Mouse (Mus musculus): ENCODE data around the gene Hist1h2ad. TPM values are rescaled to one million over a fixed set of nuclear protein-coding genes. Genes with fewer than 3 reads are reported as not detected.
"Not testable (repeated sequence)": the region's sequence is repeated elsewhere in the genome, so short reads cannot be mapped to it uniquely, and the experiment has no call there.

Gene Hist1h2ad
- polyA plus RNA-seq, 2 experiments, result 4.7 to 10.4 TPM

GRCm38 (mm10) chr13:23621532-23622174 lies 47.5 kb downstream of the Hist1h2ad start:
- Histone ChIP-seq H3K27ac (peak overlapping the region; percentile 99), H3K36me3 (replicated peaks; ENCODE audit: control insufficient read depth, insufficient read depth, low read depth) (no peaks in the 10 kb centered on the region), H3K4me3 (ENCODE audit: insufficient read depth in 1 of 2, low read depth in 2 of 2, low read length in 2 of 2) (peak overlapping the region; percentile 71 to 90), H3K27me3 (ENCODE audit: control insufficient read depth, insufficient read depth, low read length) (peaks cover 6% of the 10 kb centered on the region), H3K4me2 (ENCODE audit: low read depth) (peak overlapping the region; percentile 95), H3K9ac (replicated peaks) (peak overlapping the region; percentile 98), H3K9me3 (ENCODE audit: control insufficient read depth, low read length) (no peaks in the 10 kb centered on the region), H3K4me1 (replicated peaks; ENCODE audit: control insufficient read depth in 2 of 2, insufficient read depth in 2 of 2, low read length in 1 of 2) (peaks cover 12 to 16% of the 10 kb centered on the region in 2 experiments)
- WGBS (ENCODE audit: insufficient replicate concordance), result under 1% methylated on average over 18 of the region's 18 CpGs
- ATAC-seq (ENCODE audit: insufficient read depth), result peak; percentile 79
- DNase-seq (ENCODE audit: low read depth in 3 of 3, low spot score in 3 of 3), result peak; percentile 83 to 92 (median 85)
- TF ChIP-seq EP300 (IDR thresholded peaks at IDR 0.05; ENCODE audit: low read depth), result peak; percentile 38
- TF ChIP-seq CTCF (IDR thresholded peaks at IDR 0.05; ENCODE audit: low read depth), result no peak

GRCm38 (mm10) chr13:23622175-23622671 lies 48.0 kb downstream of the Hist1h2ad start, which contains the start of gene Hist1h1e:
Gene Hist1h1e, minus strand, starts transcription at chr13:23622558.
- DNase-seq (ENCODE audit: low read depth in 3 of 3, low spot score in 3 of 3), result peak; percentile 79 to 80 (median 79)
- under 1% methylated on average over 47 of the region's 53 CpGs for WGBS (ENCODE audit: insufficient replicate concordance)

GRCm38 (mm10) chr13:23622861-23623450 lies 48.8 kb downstream of the Hist1h2ad start:
- Histone ChIP-seq H3K27me3 (ENCODE audit: control insufficient read depth, insufficient read depth, low read length) (peaks cover 7% of the 10 kb centered on the region), H3K4me2 (ENCODE audit: low read depth) (peak overlapping the region; percentile 95), H3K27ac (peak overlapping the region; percentile 99), H3K9me3 (ENCODE audit: control insufficient read depth, low read length) (no peaks in the 10 kb centered on the region), H3K4me3 (ENCODE audit: insufficient read depth in 1 of 2, low read depth in 2 of 2, low read length in 2 of 2) (peak overlapping the region in 1 of 2 experiments; percentile 71; a peak in 2 of 4 replicates), H3K36me3 (replicated peaks; ENCODE audit: control insufficient read depth, insufficient read depth, low read depth) (no peaks in the 10 kb centered on the region), H3K9ac (replicated peaks) (peak overlapping the region; percentile 98), H3K4me1 (replicated peaks; ENCODE audit: control insufficient read depth in 2 of 2, insufficient read depth in 2 of 2, low read length in 1 of 2) (peaks cover 12 to 16% of the 10 kb centered on the region in 2 experiments)
- ATAC-seq (ENCODE audit: insufficient read depth) (no peak), DNase-seq (ENCODE audit: low read depth in 3 of 3, low spot score in 3 of 3) (peak in 1 of 3 experiments; percentile 37)
- no peak for TF ChIP-seq CTCF (IDR thresholded peaks at IDR 0.05; ENCODE audit: low read depth)
- no peak for TF ChIP-seq EP300 (IDR thresholded peaks at IDR 0.05; ENCODE audit: low read depth)
- 21% methylated on average over 7 of the region's 7 CpGs for WGBS (ENCODE audit: insufficient replicate concordance)

More at GRCm38 (mm10) chr13:23622175-23622671, 48.0 kb downstream of the Hist1h2ad start, which contains the start of gene Hist1h1e:
- not testable (repeated sequence) for H3K9me3 ChIP-seq (ENCODE audit: control insufficient read depth, low read length); H3K27me3 ChIP-seq (ENCODE audit: control insufficient read depth, insufficient read depth, low read length); H3K36me3 ChIP-seq (replicated peaks; ENCODE audit: control insufficient read depth, insufficient read depth, low read depth)
- Histone ChIP-seq H3K9ac (replicated peaks) (peak within 1 kb of the TSS; percentile 98), H3K4me1 (replicated peaks; ENCODE audit: control insufficient read depth in 2 of 2, insufficient read depth in 2 of 2, low read length in 1 of 2) (peaks cover 12 to 16% of the 10 kb centered on the region in 2 experiments), H3K4me2 (ENCODE audit: low read depth) (peak within 1 kb of the TSS; percentile 95), H3K4me3 (ENCODE audit: insufficient read depth in 1 of 2, low read depth in 2 of 2, low read length in 2 of 2) (peak within 1 kb of the TSS; percentile 71 to 90), H3K27ac (peak within 1 kb of the TSS; percentile 99)
- peak; percentile 77 for ATAC-seq (ENCODE audit: insufficient read depth)
- TF ChIP-seq EP300 (IDR thresholded peaks at IDR 0.05; ENCODE audit: low read depth), result peak; percentile 72

Small RNA genes lying within 50 kb of the gene (microRNA-seq; reads per million reads assigned to microRNA genes)
- not detected for gene Gm44297
- gene Gm44359, result not detected
- gene Gm44394, result not detected

Other genes starting within 250 kb of the Hist1h2ad start
Only the 30 nearest of the 35 such genes appear.
- 2.4 and 4.0 TPM in 2 replicates for gene Abt1, start 150.5 kb upstream of the Hist1h2ad start, polyA plus RNA-seq (2012; rRNA removed)
- gene Abt1, start 150.5 kb upstream of the Hist1h2ad start, polyA plus RNA-seq (2014; fragmentation: Nextera tagmentation; extraction: Ambion mirVana), result 5.2 and 5.3 TPM in 2 replicates
- gene Btn1a1, start 108.5 kb upstream of the Hist1h2ad start, polyA plus RNA-seq (2012; rRNA removed), result 1.5 and 2.1 TPM in 2 replicates
- gene Btn1a1, start 108.5 kb upstream of the Hist1h2ad start, polyA plus RNA-seq (2014; fragmentation: Nextera tagmentation; extraction: Ambion mirVana), result 1.5 and 1.8 TPM in 2 replicates
- 0.01 TPM in 1 of 2 replicates, not detected in the other for gene Btn2a2, start 85.5 kb upstream of the Hist1h2ad start, polyA plus RNA-seq (2012; rRNA removed)
- not detected in 2 replicates for gene Btn2a2, start 85.5 kb upstream of the Hist1h2ad start, polyA plus RNA-seq (2014; fragmentation: Nextera tagmentation; extraction: Ambion mirVana)
- 8.6 and 24.1 TPM in 2 replicates for gene Hist1h4h, start 43.3 kb upstream of the Hist1h2ad start, polyA plus RNA-seq (2012; rRNA removed)
- 5.3 and 6.1 TPM in 2 replicates for gene Hist1h4h, start 43.3 kb upstream of the Hist1h2ad start, polyA plus RNA-seq (2014; fragmentation: Nextera tagmentation; extraction: Ambion mirVana)
- gene Hist1h2af, start 40.5 kb upstream of the Hist1h2ad start, polyA plus RNA-seq (2012; rRNA removed), result 375 and 609 TPM in 2 replicates
- 14.2 and 17.4 TPM in 2 replicates for gene Hist1h2af, start 40.5 kb upstream of the Hist1h2ad start, polyA plus RNA-seq (2014; fragmentation: Nextera tagmentation; extraction: Ambion mirVana)
- 48.1 and 52.5 TPM in 2 replicates for gene Hist1h3g, start 39.0 kb upstream of the Hist1h2ad start, polyA plus RNA-seq (2012; rRNA removed)
- gene Hist1h3g, start 39.0 kb upstream of the Hist1h2ad start, polyA plus RNA-seq (2014; fragmentation: Nextera tagmentation; extraction: Ambion mirVana), result 8.6 and 9.6 TPM in 2 replicates
- gene Hist1h2bh, start 31.0 kb upstream of the Hist1h2ad start, polyA plus RNA-seq (2012; rRNA removed), result 6.7 and 8.7 TPM in 2 replicates
- 1.2 and 1.4 TPM in 2 replicates for gene Hist1h2bh, start 31.0 kb upstream of the Hist1h2ad start, polyA plus RNA-seq (2014; fragmentation: Nextera tagmentation; extraction: Ambion mirVana)
- gene Hist1h3f, start 30.3 kb upstream of the Hist1h2ad start, polyA plus RNA-seq (2012; rRNA removed), result 5.1 and 13.6 TPM in 2 replicates
- gene Hist1h3f, start 30.3 kb upstream of the Hist1h2ad start, polyA plus RNA-seq (2014; fragmentation: Nextera tagmentation; extraction: Ambion mirVana), result 1.00 and 1.1 TPM in 2 replicates
- gene Hist1h4f, start 22.7 kb upstream of the Hist1h2ad start, polyA plus RNA-seq (2012; rRNA removed), result 4.9 and 17.8 TPM in 2 replicates
- 0.75 and 1.6 TPM in 2 replicates for gene Hist1h4f, start 22.7 kb upstream of the Hist1h2ad start, polyA plus RNA-seq (2014; fragmentation: Nextera tagmentation; extraction: Ambion mirVana)
- 0.54 and 0.70 TPM in 2 replicates for gene Hist1h1d, start 21.1 kb upstream of the Hist1h2ad start, polyA plus RNA-seq (2012; rRNA removed)
- 1.2 and 1.6 TPM in 2 replicates for gene Hist1h1d, start 21.1 kb upstream of the Hist1h2ad start, polyA plus RNA-seq (2014; fragmentation: Nextera tagmentation; extraction: Ambion mirVana)
- gene Hist1h3e, start 12.0 kb upstream of the Hist1h2ad start, polyA plus RNA-seq (2012; rRNA removed), result 25.4 and 53.3 TPM in 2 replicates
- 3.9 and 5.1 TPM in 2 replicates for gene Hist1h3e, start 12.0 kb upstream of the Hist1h2ad start, polyA plus RNA-seq (2014; fragmentation: Nextera tagmentation; extraction: Ambion mirVana)
- 10.8 and 14.3 TPM in 2 replicates for gene Hist1h2ae, start 3.2 kb upstream of the Hist1h2ad start, polyA plus RNA-seq (2012; rRNA removed)
- gene Hist1h2ae, start 3.2 kb upstream of the Hist1h2ad start, polyA plus RNA-seq (2014; fragmentation: Nextera tagmentation; extraction: Ambion mirVana), result 150 and 151 TPM in 2 replicates
- gene Hist1h2bg, start 3.0 kb upstream of the Hist1h2ad start, polyA plus RNA-seq (2012; rRNA removed), result 42.1 and 55.9 TPM in 2 replicates
- 6.9 and 10.2 TPM in 2 replicates for gene Hist1h2bg, start 3.0 kb upstream of the Hist1h2ad start, polyA plus RNA-seq (2014; fragmentation: Nextera tagmentation; extraction: Ambion mirVana)
- 15.9 and 35.2 TPM in 2 replicates for gene Hist1h2bf, start 185 bp upstream of the Hist1h2ad start, polyA plus RNA-seq (2012; rRNA removed)
- 3.4 and 4.4 TPM in 2 replicates for gene Hist1h2bf, start 185 bp upstream of the Hist1h2ad start, polyA plus RNA-seq (2014; fragmentation: Nextera tagmentation; extraction: Ambion mirVana)
- gene Hist1h3d, start 1.4 kb downstream of the Hist1h2ad start, polyA plus RNA-seq (2012; rRNA removed), result 20.4 and 27.3 TPM in 2 replicates
- gene Hist1h3d, start 1.4 kb downstream of the Hist1h2ad start, polyA plus RNA-seq (2014; fragmentation: Nextera tagmentation; extraction: Ambion mirVana), result 7.1 and 7.2 TPM in 2 replicates
- gene Hist1h4d, start 7.2 kb downstream of the Hist1h2ad start, polyA plus RNA-seq (2012; rRNA removed), result 8.6 and 12.8 TPM in 2 replicates
- gene Hist1h4d, start 7.2 kb downstream of the Hist1h2ad start, polyA plus RNA-seq (2014; fragmentation: Nextera tagmentation; extraction: Ambion mirVana), result 152 and 155 TPM in 2 replicates
- 2.8 and 3.3 TPM in 2 replicates for gene Hist1h2be, start 46.7 kb downstream of the Hist1h2ad start, polyA plus RNA-seq (2012; rRNA removed)
- gene Hist1h2be, start 46.7 kb downstream of the Hist1h2ad start, polyA plus RNA-seq (2014; fragmentation: Nextera tagmentation; extraction: Ambion mirVana), result 0.95 and 1.3 TPM in 2 replicates
- 6.3 and 8.0 TPM in 2 replicates for gene Hist1h1e, start 48.2 kb downstream of the Hist1h2ad start, polyA plus RNA-seq (2012; rRNA removed)
- 23.1 and 24.4 TPM in 2 replicates for gene Hist1h1e, start 48.2 kb downstream of the Hist1h2ad start, polyA plus RNA-seq (2014; fragmentation: Nextera tagmentation; extraction: Ambion mirVana)
- 1.5 and 1.8 TPM in 2 replicates for gene Hist1h2ac, start 109.6 kb downstream of the Hist1h2ad start, polyA plus RNA-seq (2012; rRNA removed)
- gene Hist1h2ac, start 109.6 kb downstream of the Hist1h2ad start, polyA plus RNA-seq (2014; fragmentation: Nextera tagmentation; extraction: Ambion mirVana), result 1.1 and 1.3 TPM in 2 replicates
- gene Hist1h2bc, start 109.8 kb downstream of the Hist1h2ad start, polyA plus RNA-seq (2012; rRNA removed), result 67.1 and 79.7 TPM in 2 replicates
- 104 and 106 TPM in 2 replicates for gene Hist1h2bc, start 109.8 kb downstream of the Hist1h2ad start, polyA plus RNA-seq (2014; fragmentation: Nextera tagmentation; extraction: Ambion mirVana)
- gene Hist1h1t, start 121.4 kb downstream of the Hist1h2ad start, polyA plus RNA-seq (2012; rRNA removed), result 0.13 TPM in 1 of 2 replicates, not detected in the other
- not detected in 2 replicates for gene Hist1h1t, start 121.4 kb downstream of the Hist1h2ad start, polyA plus RNA-seq (2014; fragmentation: Nextera tagmentation; extraction: Ambion mirVana)
- 3.5 and 6.2 TPM in 2 replicates for gene Hist1h4c, start 124.1 kb downstream of the Hist1h2ad start, polyA plus RNA-seq (2012; rRNA removed)
- gene Hist1h4c, start 124.1 kb downstream of the Hist1h2ad start, polyA plus RNA-seq (2014; fragmentation: Nextera tagmentation; extraction: Ambion mirVana), result 8.5 and 10.1 TPM in 2 replicates
- gene Hfe, start 136.5 kb downstream of the Hist1h2ad start, polyA plus RNA-seq (2012; rRNA removed), result 2.8 and 3.4 TPM in 2 replicates
- gene Hfe, start 136.5 kb downstream of the Hist1h2ad start, polyA plus RNA-seq (2014; fragmentation: Nextera tagmentation; extraction: Ambion mirVana), result 10.8 and 12.2 TPM in 2 replicates
- 37.4 and 46.8 TPM in 2 replicates for gene Hist1h1c, start 164.4 kb downstream of the Hist1h2ad start, polyA plus RNA-seq (2012; rRNA removed)
- gene Hist1h1c, start 164.4 kb downstream of the Hist1h2ad start, polyA plus RNA-seq (2014; fragmentation: Nextera tagmentation; extraction: Ambion mirVana), result 72.5 and 86.6 TPM in 2 replicates
- gene Hist1h3c, start 171.2 kb downstream of the Hist1h2ad start, polyA plus RNA-seq (2012; rRNA removed), result 48.5 and 88.2 TPM in 2 replicates
- gene Hist1h3c, start 171.2 kb downstream of the Hist1h2ad start, polyA plus RNA-seq (2014; fragmentation: Nextera tagmentation; extraction: Ambion mirVana), result 3.6 and 5.7 TPM in 2 replicates
- 20.0 and 34.0 TPM in 2 replicates for gene Hist1h2bb, start 172.4 kb downstream of the Hist1h2ad start, polyA plus RNA-seq (2012; rRNA removed)
- 2.6 and 3.5 TPM in 2 replicates for gene Hist1h2bb, start 172.4 kb downstream of the Hist1h2ad start, polyA plus RNA-seq (2014; fragmentation: Nextera tagmentation; extraction: Ambion mirVana)
- gene Hist1h2ab, start 176.7 kb downstream of the Hist1h2ad start, polyA plus RNA-seq (2012; rRNA removed), result 45.2 and 45.3 TPM in 2 replicates
- gene Hist1h2ab, start 176.7 kb downstream of the Hist1h2ad start, polyA plus RNA-seq (2014; fragmentation: Nextera tagmentation; extraction: Ambion mirVana), result 70.4 and 74.8 TPM in 2 replicates
- gene Hist1h3b, start 177.9 kb downstream of the Hist1h2ad start, polyA plus RNA-seq (2012; rRNA removed), result 40.0 and 45.7 TPM in 2 replicates
- 8.9 and 11.4 TPM in 2 replicates for gene Hist1h3b, start 177.9 kb downstream of the Hist1h2ad start, polyA plus RNA-seq (2014; fragmentation: Nextera tagmentation; extraction: Ambion mirVana)
- gene Hist1h4b, start 182.6 kb downstream of the Hist1h2ad start, polyA plus RNA-seq (2012; rRNA removed), result 9.2 and 21.6 TPM in 2 replicates
- 4.5 and 5.1 TPM in 2 replicates for gene Hist1h4b, start 182.6 kb downstream of the Hist1h2ad start, polyA plus RNA-seq (2014; fragmentation: Nextera tagmentation; extraction: Ambion mirVana)
- gene Hist1h4a, start 186.8 kb downstream of the Hist1h2ad start, polyA plus RNA-seq (2012; rRNA removed), result 4.3 and 11.8 TPM in 2 replicates
- 0.57 and 0.78 TPM in 2 replicates for gene Hist1h4a, start 186.8 kb downstream of the Hist1h2ad start, polyA plus RNA-seq (2014; fragmentation: Nextera tagmentation; extraction: Ambion mirVana)